ENCODE assay signal across 7 mouse cellular contexts in genomic region chr7:138919156-138919944, GRCm38 (mm10). TPM values are rescaled to one million over a fixed set of nuclear protein-coding genes. Genes with fewer than 3 reads are reported as not detected.
DNase-seq lines count a peak whose midpoint lies in the region; ATAC-seq and TF ChIP-seq lines count a peak whose summit lies in the region.

No protein-coding gene starts in this region.

- H3K4me1 ChIP-seq in forebrain, embryonic 12.5 days, result peaks cover 8% of the 10 kb centered on the region
- H3K4me1 ChIP-seq in limb, embryonic 10.5 days, result peaks cover 11% of the 10 kb centered on the region
- H3K4me1 ChIP-seq in midbrain, embryonic 10.5 days, result peaks cover 10% of the 10 kb centered on the region
- H3K4me1 ChIP-seq in spleen, adult 2 months (ENCODE audit: control insufficient read depth, insufficient read depth, insufficient read length), result peaks cover 4% of the 10 kb centered on the region; the same call in 1 of the 2 replicates

- WGBS in forebrain, embryonic 12.5 days, result 8% methylated on average over 26 of the region's 26 CpGs
- 2% methylated on average over 26 of the region's 26 CpGs for WGBS in limb, embryonic 10.5 days
- WGBS in midbrain, embryonic 10.5 days, result 5% methylated on average over 26 of the region's 26 CpGs
- WGBS in spleen, adult 2 months, result 2% methylated on average over 26 of the region's 26 CpGs

- H3K4me3 ChIP-seq in forebrain, embryonic 12.5 days (replicated peaks), result peak overlapping the region; percentile 28
- peak overlapping the region; percentile 53 for H3K4me3 ChIP-seq in limb, embryonic 10.5 days
- peak overlapping the region; percentile 51 for H3K4me3 ChIP-seq in midbrain, embryonic 10.5 days
- peak overlapping the region; percentile 48 for H3K4me3 ChIP-seq in spleen, adult 2 months (ENCODE audit: extremely low read depth, insufficient read depth, insufficient read length)

- TF ChIP-seq CTCF in spleen, adult 2 months (IDR thresholded peaks at IDR 0.05; ENCODE audit: extremely low read depth, insufficient read depth, insufficient read length, insufficient replicate concordance), result no peak

- no peaks in the 10 kb centered on the region for H3K9me3 ChIP-seq in forebrain, embryonic 12.5 days
- no peaks in the 10 kb centered on the region for H3K9me3 ChIP-seq in limb, embryonic 10.5 days (replicated peaks)
- no peaks in the 10 kb centered on the region for H3K9me3 ChIP-seq in midbrain, embryonic 10.5 days (replicated peaks)

- peak overlapping the region; percentile 44; the same call in 1 of the 2 replicates for H3K9ac ChIP-seq in forebrain, embryonic 12.5 days

- peak overlapping the region; percentile 60 for H3K4me2 ChIP-seq in forebrain, embryonic 12.5 days

- no peak for ATAC-seq in forebrain, embryonic 12.5 days (ENCODE audit: low FRiP score)

- peak; percentile 67 for DNase-seq in MEL-GATA-1-ER (ENCODE audit: extremely low read depth, low read depth)
- peak; percentile 78 for DNase-seq in adrenal gland, postnatal 25 days
- peak; percentile 79 for DNase-seq in heart, postnatal 4 days
- DNase-seq in limb, embryonic 10.5 days (ENCODE audit: low spot score), result peak; percentile 61
- DNase-seq in midbrain, embryonic 10.5 days (ENCODE audit: low spot score), result peak; percentile 52
- DNase-seq in spleen, adult 2 months (ENCODE audit: low read depth in 1 of 2, low spot score in 2 of 2), result peak in 1 of 2 experiments; percentile 43

- H3K27me3 ChIP-seq in forebrain, embryonic 12.5 days, result peaks cover 6% of the 10 kb centered on the region
- no peaks in the 10 kb centered on the region for H3K27me3 ChIP-seq in limb, embryonic 10.5 days (ENCODE audit: low read depth, poor library complexity, severe bottlenecking)
- no peaks in the 10 kb centered on the region for H3K27me3 ChIP-seq in midbrain, embryonic 10.5 days (ENCODE audit: low read depth, poor library complexity, severe bottlenecking)
- H3K27me3 ChIP-seq in spleen, adult 2 months (ENCODE audit: control insufficient read depth, insufficient read depth, low read length), result no peaks in the 10 kb centered on the region; the same call in 1 of the 2 replicates

- no peak for TF ChIP-seq POLR2A in spleen, adult 2 months (IDR thresholded peaks at IDR 0.05; ENCODE audit: low read depth, low read length)

- H3K36me3 ChIP-seq in forebrain, embryonic 12.5 days (replicated peaks), result no peaks in the 10 kb centered on the region
- H3K36me3 ChIP-seq in limb, embryonic 10.5 days, result no peaks in the 10 kb centered on the region
- no peaks in the 10 kb centered on the region for H3K36me3 ChIP-seq in midbrain, embryonic 10.5 days
- H3K36me3 ChIP-seq in spleen, adult 2 months (ENCODE audit: control insufficient read depth, insufficient read depth, low read length), result no peaks in the 10 kb centered on the region

- no peak overlapping the region for H3K27ac ChIP-seq in forebrain, embryonic 12.5 days
- H3K27ac ChIP-seq in limb, embryonic 10.5 days, result peak overlapping the region; percentile 78
- H3K27ac ChIP-seq in midbrain, embryonic 10.5 days (replicated peaks), result peak overlapping the region; percentile 69; the same call in 1 of the 2 replicates
- peak overlapping the region; percentile 53 for H3K27ac ChIP-seq in spleen, adult 2 months (ENCODE audit: insufficient read depth, low read length)

RNA-seq across cellular contexts. Expression of gene Bnip3, which starts 10.0 kb away (rescaled TPM):
- 183 and 265 TPM in 2 replicates for total RNA-seq in adrenal gland, postnatal 25 days (2021)
- 63.0 and 66.9 TPM in 2 replicates for polyA plus RNA-seq in forebrain, embryonic 12.5 days (2016; fragmentation: Nextera tagmentation; extraction: Ambion mirVana)
- 10 to 100 TPM; 73.5 to 81.4 TPM for total RNA-seq in heart, postnatal 4 days (2021)
- 110 and 112 TPM in 2 replicates for polyA plus RNA-seq in limb, embryonic 10.5 days (2016; fragmentation: Nextera tagmentation; extraction: Ambion mirVana)
- polyA plus RNA-seq in midbrain, embryonic 10.5 days (2016; fragmentation: Nextera tagmentation; extraction: Ambion mirVana), result 100 and 133 TPM in 2 replicates
- 3.8 and 4.7 TPM in 2 replicates for polyA plus RNA-seq in spleen, adult 2 months (2012; rRNA removed)

RNA-seq across cellular contexts. Expression of gene Jakmip3, which starts 21.2 kb away (rescaled TPM):
- 9.2 and 14.1 TPM in 2 replicates for total RNA-seq in adrenal gland, postnatal 25 days (2021)
- 0.83 TPM in 2 replicates for polyA plus RNA-seq in forebrain, embryonic 12.5 days (2016; fragmentation: Nextera tagmentation; extraction: Ambion mirVana)
- total RNA-seq in heart, postnatal 4 days (2021), result under 1 TPM in 1 of 2 experiments, not detected in 1; 0.27 TPM
- polyA plus RNA-seq in limb, embryonic 10.5 days (2016; fragmentation: Nextera tagmentation; extraction: Ambion mirVana), result 0.15 TPM in 1 of 2 replicates, not detected in the other
- polyA plus RNA-seq in midbrain, embryonic 10.5 days (2016; fragmentation: Nextera tagmentation; extraction: Ambion mirVana), result 0.58 and 1.1 TPM in 2 replicates
- polyA plus RNA-seq in spleen, adult 2 months (2012; rRNA removed), result 0.35 and 0.37 TPM in 2 replicates

Comparison
In these comparisons a context has a peak if more than half of its experiments do, and no peak if none do; other contexts are left out.
1. RNA of gene Bnip3, which starts 10.0 kb away (polyA plus RNA-seq): 100 to 133 TPM in midbrain, embryonic 10.5 days, 110 to 112 TPM in limb, embryonic 10.5 days and 63.0 to 66.9 TPM in forebrain, embryonic 12.5 days; 3.8 to 4.7 TPM in spleen, adult 2 months; every median in the first group is over 10 times any median in the second.
2. Peak in every context shown above with its lines, with median percentiles within 50 percentile points of each other: H3K4me3 ChIP-seq.